Mouse (Mus musculus) embryonic facial prominence, embryonic 15.5 days (tissue): ENCODE results near the gene Cox6b2. TPM values are rescaled to one million over a fixed set of nuclear protein-coding genes. Genes with fewer than 3 reads are reported as not detected.

Experiments
- ATAC-seq: fragments of 200-750 bp; cut with Nextera tagmentation; 2 replicates; pipeline ENCODE4 v1.8.0; 2017; ENCODE audit warnings: low read depth, moderate TSS enrichment; ENCODE audit not compliant: insufficient number of reproducible peaks, low FRiP score, low TSS enrichment
- H3K27ac ChIP-seq: fragments of 300-500 bp; sonication (generic); replicated peaks from 2 replicates; pipeline ENCODE4 v1.5.1; 2015; ENCODE audit warnings: mild to moderate bottlenecking, inconsistent platforms
- H3K27me3 ChIP-seq: fragments of 300-500 bp; sonication (generic); 2 replicates; pipeline ENCODE4 v1.6.1; 2015; ENCODE audit warnings: inconsistent platforms
- H3K36me3 ChIP-seq: fragments of 300-500 bp; sonication (generic); 2 replicates; pipeline ENCODE4 v1.6.1; 2015; ENCODE audit warnings: mild to moderate bottlenecking, inconsistent platforms
- H3K4me1 ChIP-seq: fragments of 300-500 bp; sonication (generic); 2 replicates; pipeline ENCODE4 v1.6.1; 2015; ENCODE audit warnings: inconsistent platforms
- H3K4me2 ChIP-seq: fragments of 300-500 bp; sonication (generic); replicated peaks from 2 replicates; pipeline ENCODE4 v1.6.1; 2015; ENCODE audit warnings: mild to moderate bottlenecking, inconsistent platforms
- H3K4me3 ChIP-seq: fragments of 300-500 bp; sonication (generic); replicated peaks from 2 replicates; pipeline ENCODE4 v1.5.1; 2015; ENCODE audit warnings: mild to moderate bottlenecking, inconsistent platforms
- H3K9ac ChIP-seq: fragments of 300-500 bp; sonication (generic); 2 replicates; pipeline ENCODE4 v1.6.1; 2015; ENCODE audit warnings: inconsistent platforms
- H3K9me3 ChIP-seq: fragments of 300-500 bp; sonication (generic); replicated peaks from 2 replicates; pipeline ENCODE4 v1.6.1; 2016; ENCODE audit warnings: inconsistent platforms
- WGBS: fragments of 180-500 bp; shearing (Covaris S2); methylation state at CpG from one replicate; pipeline ENCODE4 v1.1.7; 2015; 5-methylcytosine and 5-hydroxymethylcytosine counted together
- polyA plus RNA-seq: library from polyadenylated mRNA; unstranded; fragments of >200 nt; fragmentation: Nextera tagmentation; extraction: Ambion mirVana; gene quantifications from 2 replicates; pipeline ENCODE4 v1.2.1, GENCODE M21; 2015

Cox6b2 gene
- polyA plus RNA-seq, 1 experiment from 2014 or later = 64.2 TPM

DNA sequence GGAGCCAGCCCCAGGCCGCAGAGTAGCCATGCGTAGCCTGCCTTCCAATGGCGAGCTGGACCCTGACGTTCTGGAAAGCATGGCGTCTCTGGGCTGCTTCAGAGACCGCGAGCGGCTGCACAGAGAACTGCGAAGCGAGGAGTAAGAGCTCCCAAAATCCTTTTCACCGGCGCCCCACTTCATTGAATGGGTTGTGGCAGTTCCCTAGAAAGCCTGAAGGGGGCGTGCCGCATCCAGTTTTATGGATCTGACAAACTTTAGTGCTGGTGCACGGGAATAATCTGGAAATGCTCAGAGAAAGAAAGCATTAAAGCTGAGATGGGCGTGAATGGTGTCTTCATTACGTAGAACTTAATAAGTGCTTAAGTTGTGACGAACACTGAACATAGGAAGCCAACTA is 47.8 kb downstream of the Cox6b2 start:
- ATAC-seq = no peak
- WGBS = 46% methylated on average over 18 of the region's 18 CpGs
- H3K9me3 ChIP-seq = no peaks in the 10 kb centered on the region
- H3K4me3 ChIP-seq = no peak overlapping the region
- peaks cover 74% of the 10 kb centered on the region for H3K36me3 ChIP-seq
- no peaks in the 10 kb centered on the region for H3K27me3 ChIP-seq
- H3K27ac ChIP-seq = no peak overlapping the region
- no peak overlapping the region for H3K9ac ChIP-seq
- H3K4me2 ChIP-seq = no peak overlapping the region
- peaks cover 3% of the 10 kb centered on the region; the same call in 1 of the 2 replicates for H3K4me1 ChIP-seq

- Histone ChIP-seq H3K9ac (no peak overlapping the region), H3K4me2 (no peak overlapping the region), H3K36me3 (peaks cover 75% of the 10 kb centered on the region), H3K4me3 (no peak overlapping the region), H3K4me1 (peaks cover 3% of the 10 kb centered on the region; the same call in 1 of the 2 replicates), H3K27me3 (no peaks in the 10 kb centered on the region), H3K9me3 (no peaks in the 10 kb centered on the region), H3K27ac (no peak overlapping the region)
- ATAC-seq = no peak
- 92% methylated on average over 7 of the region's 7 CpGs for WGBS
Measured at GRCm38 (mm10) chr7:4703195-4703594, 49.7 kb downstream of the Cox6b2 start.

DNA sequence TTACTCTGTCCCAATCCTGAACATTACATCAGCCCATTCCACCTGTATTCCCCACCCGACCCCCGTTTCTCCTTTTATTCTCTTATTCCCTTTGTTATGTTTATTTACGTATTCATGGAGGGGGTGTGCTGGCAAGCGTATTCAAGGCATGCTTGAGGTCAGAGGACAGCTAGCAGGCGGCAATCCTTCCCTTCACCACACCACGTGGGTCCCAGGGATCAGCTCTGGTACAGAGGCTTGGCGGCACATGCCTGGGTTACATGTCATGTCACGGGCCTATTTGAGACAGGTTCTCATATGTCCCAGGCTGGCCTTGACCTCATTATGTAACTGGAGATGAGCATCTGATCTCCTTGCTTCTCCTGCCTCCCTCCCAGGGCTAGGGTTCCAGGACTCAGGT is 50.6 kb downstream of the Cox6b2 start:
- no peak overlapping the region for H3K4me3 ChIP-seq
- no peaks in the 10 kb centered on the region for H3K9me3 ChIP-seq
- H3K4me1 ChIP-seq = peaks cover 3% of the 10 kb centered on the region; the same call in 1 of the 2 replicates
- 47% methylated on average over 8 of the region's 8 CpGs for WGBS
- no peak overlapping the region for H3K9ac ChIP-seq
- no peak overlapping the region for H3K27ac ChIP-seq
- no peaks in the 10 kb centered on the region for H3K27me3 ChIP-seq
- H3K4me2 ChIP-seq = no peak overlapping the region
- H3K36me3 ChIP-seq = peaks cover 74% of the 10 kb centered on the region
- no peak for ATAC-seq

Other genes starting within 250 kb of the Cox6b2 start
- 290 and 382 TPM in 2 replicates for gene Tnnt1, start 236.7 kb downstream of the Cox6b2 start, polyA plus RNA-seq
- gene Tnni3, start 228.9 kb downstream of the Cox6b2 start, polyA plus RNA-seq = 5.1 and 5.9 TPM in 2 replicates
- 4.4 and 7.8 TPM in 2 replicates for gene Dnaaf3, start 220.6 kb downstream of the Cox6b2 start, polyA plus RNA-seq
- gene Syt5, start 205.6 kb downstream of the Cox6b2 start, polyA plus RNA-seq = 9.1 and 10.7 TPM in 2 replicates
- gene Ptprh, start 149.1 kb downstream of the Cox6b2 start, polyA plus RNA-seq = not detected in 2 replicates
- gene Tmem86b, start 121.7 kb downstream of the Cox6b2 start, polyA plus RNA-seq = 1.0 and 1.3 TPM in 2 replicates
- gene Ppp6r1, start 94.1 kb downstream of the Cox6b2 start, polyA plus RNA-seq = 9.8 and 10.3 TPM in 2 replicates
- gene Hspbp1, start 68.0 kb downstream of the Cox6b2 start, polyA plus RNA-seq = 80.6 and 87.7 TPM in 2 replicates
- 1.5 and 2.1 TPM in 2 replicates for gene Brsk1, start 62.5 kb downstream of the Cox6b2 start, polyA plus RNA-seq
- 0.13 and 0.20 TPM in 2 replicates for gene Tmem150b, start 27.8 kb downstream of the Cox6b2 start, polyA plus RNA-seq
- 57.9 and 58.2 TPM in 2 replicates for gene Kmt5c, start 13.0 kb downstream of the Cox6b2 start, polyA plus RNA-seq
- not detected in 2 replicates for gene Fam71e2, start 18.2 kb upstream of the Cox6b2 start, polyA plus RNA-seq
- 0.36 and 0.37 TPM in 2 replicates for gene Il11, start 29.8 kb upstream of the Cox6b2 start, polyA plus RNA-seq
- 0.75 and 1.1 TPM in 2 replicates for gene Tmem190, start 29.8 kb upstream of the Cox6b2 start, polyA plus RNA-seq
- 11.4 and 11.8 TPM in 2 replicates for gene Tmem238, start 36.6 kb upstream of the Cox6b2 start, polyA plus RNA-seq
- gene Rpl28, start 39.8 kb upstream of the Cox6b2 start, polyA plus RNA-seq = 397 and 411 TPM in 2 replicates
- gene Ube2s, start 59.5 kb upstream of the Cox6b2 start, polyA plus RNA-seq = 348 and 351 TPM in 2 replicates
- 0.43 and 0.99 TPM in 2 replicates for gene Shisa7, start 91.6 kb upstream of the Cox6b2 start, polyA plus RNA-seq
- 11.3 and 13.1 TPM in 2 replicates for gene Isoc2b, start 117.2 kb upstream of the Cox6b2 start, polyA plus RNA-seq
- 0.95 and 1.2 TPM in 2 replicates for gene Isoc2a, start 124.1 kb upstream of the Cox6b2 start, polyA plus RNA-seq
- gene Gm36210, start 153.4 kb upstream of the Cox6b2 start, polyA plus RNA-seq = not detected in 2 replicates
- 4.1 and 4.9 TPM in 2 replicates for gene Zfp628, start 162.1 kb upstream of the Cox6b2 start, polyA plus RNA-seq
- gene Nat14, start 168.9 kb upstream of the Cox6b2 start, polyA plus RNA-seq = 5.1 and 5.5 TPM in 2 replicates
- gene Ssc5d, start 172.7 kb upstream of the Cox6b2 start, polyA plus RNA-seq = 4.7 and 5.5 TPM in 2 replicates
- gene Sbk2, start 211.3 kb upstream of the Cox6b2 start, polyA plus RNA-seq = 0.32 and 1.1 TPM in 2 replicates
- gene Sbk3, start 218.1 kb upstream of the Cox6b2 start, polyA plus RNA-seq = 0.05 and 0.25 TPM in 2 replicates
- 32.8 and 35.0 TPM in 2 replicates for gene Zfp579, start 243.1 kb upstream of the Cox6b2 start, polyA plus RNA-seq